Comparison of ENCODE assay signal across 13 mouse cellular contexts in the genomic region with DNA sequence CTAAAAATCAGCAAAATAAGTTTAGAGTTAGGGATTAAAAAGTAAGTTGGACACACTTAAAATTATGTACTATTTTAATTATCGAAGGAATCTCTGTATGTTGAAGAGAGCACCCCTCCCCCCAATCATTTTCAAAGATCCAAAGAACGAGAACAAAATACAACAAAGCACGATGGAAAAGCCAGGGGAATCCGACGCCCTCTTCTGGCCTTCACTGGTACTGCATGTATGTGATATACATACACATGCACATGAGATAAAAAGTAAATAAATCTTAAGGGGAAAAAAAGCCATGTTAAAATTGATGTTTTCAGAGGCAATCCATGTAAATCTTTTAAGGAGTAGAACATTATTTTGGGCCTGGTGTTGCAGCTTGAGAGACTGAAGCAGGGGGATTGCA.
DNase-seq lines count a peak whose midpoint lies in the region; ATAC-seq and TF ChIP-seq lines count a peak whose summit lies in the region.
"Had no signal": no experiment of that assay in that cellular context is flagged by ENCODE, and none has a peak within 500 bp of the region (broad histone marks: within the 10 kb centered on the region; RNA-seq: fewer than 3 reads in every experiment).

No protein-coding gene starts in this region.

- no peak for ATAC-seq in hindbrain, embryonic 11.5 days (ENCODE audit: low FRiP score)
- no peak for ATAC-seq in hindbrain, embryonic 12.5 days (ENCODE audit: low FRiP score)
- ATAC-seq in lung, embryonic 14.5 days (ENCODE audit: insufficient read depth), result no peak
- ATAC-seq: liver, embryonic 12.5 days had no signal

- no peak overlapping the region for H3K4me2 ChIP-seq in hindbrain, embryonic 11.5 days (replicated peaks; ENCODE audit: low read depth, low read length)
- no peak overlapping the region for H3K4me2 ChIP-seq in hindbrain, embryonic 12.5 days (replicated peaks)
- H3K4me2 ChIP-seq in lung, embryonic 14.5 days, result no peak overlapping the region
- H3K4me2 ChIP-seq: liver, embryonic 12.5 days had no signal

- H3K9me3 ChIP-seq in hindbrain, embryonic 11.5 days (ENCODE audit: control insufficient read depth, low read length), result no peaks in the 10 kb centered on the region
- 0 out of 2 replicates have a peak, but pooled peaks cover 3% of the 10 kb centered on the region for H3K9me3 ChIP-seq in hindbrain, embryonic 12.5 days (replicated peaks)
- H3K9me3 ChIP-seq in lung, embryonic 14.5 days (ENCODE audit: low read depth, low read length), result no peaks in the 10 kb centered on the region

- H3K4me3 ChIP-seq in hindbrain, embryonic 11.5 days (ENCODE audit: low read depth, low read length), result no peak overlapping the region
- H3K4me3 ChIP-seq in hindbrain, embryonic 12.5 days, result no peak overlapping the region
- H3K4me3 ChIP-seq in lung, embryonic 14.5 days (ENCODE audit: low read depth, low read length), result no peak overlapping the region
- H3K4me3 ChIP-seq: forebrain, embryonic 10.5 days; liver, embryonic 12.5 days had no signal

- peak; percentile 25 for DNase-seq in hindbrain, embryonic 11.5 days (ENCODE audit: low spot score)
- DNase-seq in lung, embryonic 14.5 days, result peak; percentile 23
- no peak for DNase-seq in lung, postnatal 4 days
- DNase-seq in ES-CJ7 (ENCODE audit: low read depth, low spot score), result peak; percentile 27
- no peak for DNase-seq in brain, embryonic 14.5 days (ENCODE audit: low read depth)
- DNase-seq in spleen, postnatal 10 days (ENCODE audit: low spot score in 2 of 2), result no peak
- DNase-seq in thymus, postnatal 36 days, result no peak
- DNase-seq: gastrocnemius, postnatal 14 days; kidney, adult 18-20 months; layer of hippocampus, postnatal 36 days had no signal

- no peaks in the 10 kb centered on the region for H3K4me1 ChIP-seq in hindbrain, embryonic 11.5 days (replicated peaks; ENCODE audit: control insufficient read depth, insufficient read depth, low read length)
- no peaks in the 10 kb centered on the region for H3K4me1 ChIP-seq in hindbrain, embryonic 12.5 days
- H3K4me1 ChIP-seq in lung, embryonic 14.5 days (ENCODE audit: insufficient read depth), result no peaks in the 10 kb centered on the region
- H3K4me1 ChIP-seq: liver, embryonic 12.5 days had no signal

- H3K36me3 ChIP-seq in hindbrain, embryonic 11.5 days (ENCODE audit: control insufficient read depth, insufficient read depth, low read length), result no peaks in the 10 kb centered on the region
- H3K36me3 ChIP-seq in hindbrain, embryonic 12.5 days, result no peaks in the 10 kb centered on the region
- H3K36me3 ChIP-seq in lung, embryonic 14.5 days (ENCODE audit: insufficient read depth), result no peaks in the 10 kb centered on the region
- H3K36me3 ChIP-seq: forebrain, embryonic 10.5 days; liver, embryonic 12.5 days had no signal

- WGBS in hindbrain, embryonic 11.5 days, result 23% methylated on average over 5 of the region's 5 CpGs
- 26% methylated on average over 5 of the region's 5 CpGs for WGBS in hindbrain, embryonic 12.5 days
- WGBS in lung, embryonic 14.5 days, result 39% methylated on average over 5 of the region's 5 CpGs

- H3K27ac ChIP-seq in hindbrain, embryonic 11.5 days (ENCODE audit: low read depth, low read length), result no peak overlapping the region
- no peak overlapping the region for H3K27ac ChIP-seq in hindbrain, embryonic 12.5 days
- no peak overlapping the region for H3K27ac ChIP-seq in lung, embryonic 14.5 days (ENCODE audit: low read depth)
- H3K27ac ChIP-seq: liver, embryonic 12.5 days had no signal

- TF ChIP-seq CTCF in lung, embryonic 14.5 days (IDR thresholded peaks at IDR 0.05; ENCODE audit: low read depth), result peak; percentile 65
- peak; percentile 59; the same call in 1 of the 2 replicates for TF ChIP-seq CTCF in brain, embryonic 14.5 days (IDR thresholded peaks at IDR 0.05; ENCODE audit: borderline replicate concordance, extremely low read depth, insufficient read depth, insufficient read length)

- no peak for TF ChIP-seq POLR2A in brain, embryonic 14.5 days (IDR thresholded peaks at IDR 0.05; ENCODE audit: borderline replicate concordance, extremely low read depth, insufficient read depth, insufficient read length, poor library complexity, severe bottlenecking)

- H3K9ac ChIP-seq in hindbrain, embryonic 11.5 days (ENCODE audit: low read depth, low read length), result no peak overlapping the region
- H3K9ac ChIP-seq in hindbrain, embryonic 12.5 days, result no peak overlapping the region
- H3K9ac ChIP-seq in lung, embryonic 14.5 days, result no peak overlapping the region
- H3K9ac ChIP-seq: liver, embryonic 12.5 days had no signal

- no peaks in the 10 kb centered on the region; the same call in 1 of the 2 replicates for H3K27me3 ChIP-seq in hindbrain, embryonic 11.5 days (ENCODE audit: control insufficient read depth, insufficient read depth, low read length)
- no peaks in the 10 kb centered on the region for H3K27me3 ChIP-seq in hindbrain, embryonic 12.5 days
- no peaks in the 10 kb centered on the region for H3K27me3 ChIP-seq in lung, embryonic 14.5 days (ENCODE audit: insufficient read depth, low read length)
- H3K27me3 ChIP-seq: liver, embryonic 12.5 days had no signal

Comparison
In these comparisons a context has a peak if more than half of its experiments do, and no peak if none do; other contexts are left out.
1. DNase-seq: peak in hindbrain, embryonic 11.5 days (single experiment), lung, embryonic 14.5 days (single experiment) and ES-CJ7 (single experiment); none in lung, postnatal 4 days (0 of 2), brain, embryonic 14.5 days (single experiment), spleen, postnatal 10 days (0 of 2) and thymus, postnatal 36 days (0 of 2).